Mouse (Mus musculus): ENCODE data around the gene Lhfp.

DNA sequence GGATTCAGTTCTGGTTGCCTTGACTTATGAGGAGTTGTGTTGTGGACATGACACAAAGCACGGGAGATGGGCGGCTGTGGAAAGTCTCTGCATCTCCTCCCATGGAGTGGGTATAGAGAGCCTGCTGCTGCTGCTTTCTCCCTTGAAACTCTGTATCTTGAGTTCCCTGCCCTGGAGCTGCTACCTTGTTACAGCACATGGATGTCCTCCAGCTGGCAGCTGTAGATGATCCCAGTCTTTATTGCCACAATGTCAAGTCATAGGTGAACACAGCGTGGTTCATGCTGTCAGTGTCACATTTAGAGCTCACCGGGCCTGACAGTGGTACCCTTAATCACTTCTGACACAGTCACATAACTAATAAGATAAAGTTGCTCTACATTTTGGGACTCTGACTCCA, 251.7 kb downstream of the Lhfp start:
- TF ChIP-seq CTCF (IDR thresholded peaks at IDR 0.05; ENCODE audit: borderline replicate concordance, extremely low read depth, insufficient read depth, insufficient read length) (no peak), POLR2A (IDR thresholded peaks at IDR 0.05; ENCODE audit: borderline replicate concordance, extremely low read depth, insufficient read depth, insufficient read length, poor library complexity, severe bottlenecking) (no peak)

Data from brain, embryonic 14.5 days (tissue).